Mouse (Mus musculus) forebrain, embryonic 10.5 days (tissue): Measurements from ENCODE around the gene Kazn. TPM values are rescaled to one million over a fixed set of nuclear protein-coding genes. Genes with fewer than 3 reads are reported as not detected.

ENCODE experiments used
- DNase-seq: peaks from one replicate; pipeline ENCODE4 v3.0.0-alpha.2; 2017; ENCODE audit warnings: low spot score; ENCODE audit errors: extremely low spot score
- H3K27ac ChIP-seq: fragments of 300-500 bp; sonication (generic); 2 replicates; pipeline ENCODE4 v1.5.1; 2016; ENCODE audit warnings: mild to moderate bottlenecking
- H3K27me3 ChIP-seq: fragments of 300-500 bp; sonication (generic); 2 replicates; pipeline ENCODE4 v1.6.1; 2016; ENCODE audit warnings: mild to moderate bottlenecking; ENCODE audit not compliant: poor library complexity, severe bottlenecking
- H3K36me3 ChIP-seq: fragments of 300-500 bp; sonication (generic); replicated peaks from 2 replicates; pipeline ENCODE4 v1.6.1; 2016; ENCODE audit warnings: mild to moderate bottlenecking, moderate library complexity
- H3K4me1 ChIP-seq: fragments of 300-500 bp; sonication (generic); 2 replicates; pipeline ENCODE4 v1.6.1; 2016
- H3K4me3 ChIP-seq: fragments of 300-500 bp; sonication (generic); 2 replicates; pipeline ENCODE4 v1.5.1; 2016; ENCODE audit warnings: mild to moderate bottlenecking, moderate library complexity
- H3K9me3 ChIP-seq: fragments of 300-500 bp; sonication (generic); 2 replicates; pipeline ENCODE4 v1.6.1; 2016; ENCODE audit warnings: mild to moderate bottlenecking, moderate library complexity
- WGBS: fragments of 180-500 bp; shearing (Covaris S2); methylation state at CpG from one replicate; pipeline ENCODE4 v1.1.7; 2016; 5-methylcytosine and 5-hydroxymethylcytosine counted together
- polyA plus RNA-seq: library from polyadenylated mRNA; unstranded; fragments of >200 nt; fragmentation: Nextera tagmentation; extraction: Ambion mirVana; gene quantifications from 2 replicates; pipeline ENCODE4 v1.2.1, GENCODE M21; 2016

The Kazn gene
- polyA plus RNA-seq, 1 experiment from 2014 or later: 11.4 TPM

DNA sequence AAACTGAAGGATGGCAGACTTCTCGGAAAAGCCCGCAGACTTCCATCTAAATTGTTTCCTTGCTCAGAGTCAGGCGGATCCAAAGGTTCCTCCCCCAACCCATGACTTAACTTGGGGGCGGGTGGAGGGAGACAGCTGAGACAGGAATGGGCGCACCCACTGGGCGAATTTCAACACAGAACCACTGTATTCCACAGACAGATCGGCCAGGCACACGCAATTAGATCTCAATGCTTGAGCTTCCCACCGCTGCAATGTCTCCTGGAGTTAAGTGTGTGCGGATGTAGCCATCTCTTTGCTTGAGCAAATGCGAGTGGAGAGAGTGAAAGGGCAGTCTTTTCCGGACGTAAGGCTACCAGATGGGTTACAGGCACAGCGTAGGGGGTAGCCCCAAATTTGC lies 1.2 kb downstream of the Kazn start:
- WGBS: 29% methylated on average over 14 of the region's 14 CpGs
- peaks cover 59% of the 10 kb centered on the region for H3K4me1 ChIP-seq
- H3K27ac ChIP-seq: peak overlapping the region; percentile 86
- no peaks in the 10 kb centered on the region for H3K9me3 ChIP-seq
- peak overlapping the region; percentile 81 for H3K4me3 ChIP-seq
- H3K36me3 ChIP-seq: no peaks in the 10 kb centered on the region
- no peak for DNase-seq
- H3K27me3 ChIP-seq: peaks cover 24% of the 10 kb centered on the region

DNA sequence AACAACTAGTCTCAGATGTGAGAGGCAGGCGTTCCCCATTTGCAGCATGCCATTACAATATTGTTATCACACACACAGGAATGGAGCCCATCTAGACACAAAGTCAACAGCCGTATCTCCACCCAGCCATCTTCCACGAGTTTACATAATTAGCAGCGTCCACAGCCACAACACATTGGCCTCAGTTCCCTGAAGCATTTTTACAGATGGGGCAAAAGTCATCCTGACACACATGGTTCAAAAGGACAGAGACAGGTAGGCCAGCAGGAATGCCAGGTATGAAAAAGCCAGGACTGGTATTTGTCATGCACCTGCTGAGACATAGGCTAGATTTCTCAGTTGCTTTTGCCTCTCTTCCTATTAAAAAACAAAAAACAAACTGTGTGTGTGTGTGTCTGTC lies 2.5 kb downstream of the Kazn start:
- DNase-seq: no peak
- H3K4me1 ChIP-seq: peaks cover 56% of the 10 kb centered on the region
- H3K27ac ChIP-seq: no peak overlapping the region
- peaks cover 24% of the 10 kb centered on the region for H3K27me3 ChIP-seq
- no peaks in the 10 kb centered on the region for H3K36me3 ChIP-seq
- no peak overlapping the region for H3K4me3 ChIP-seq
- H3K9me3 ChIP-seq: no peaks in the 10 kb centered on the region
- 86% methylated on average over 4 of the region's 4 CpGs for WGBS

DNA sequence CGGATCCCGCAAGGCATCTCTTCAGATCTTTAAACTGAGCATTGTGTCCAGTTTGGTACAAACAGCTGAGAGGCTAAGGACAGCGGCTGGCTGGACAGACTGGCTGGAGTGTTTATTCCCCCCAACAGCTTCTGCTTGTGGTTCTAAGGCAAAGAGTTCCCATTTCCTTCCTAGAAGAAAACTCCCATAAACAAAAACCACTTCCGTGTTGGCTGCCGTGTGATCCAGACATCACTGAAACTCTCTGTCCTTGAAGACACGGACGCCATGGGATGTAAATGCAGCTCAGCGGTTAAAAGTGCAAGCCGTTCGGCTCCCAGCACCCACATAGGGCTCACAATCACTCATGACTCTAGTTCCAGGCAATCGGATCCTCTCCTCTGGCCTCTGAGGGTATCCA lies 3.8 kb downstream of the Kazn start:
- no peak for DNase-seq
- WGBS: 88% methylated on average over 11 of the region's 11 CpGs
- Histone ChIP-seq H3K27ac (no peak overlapping the region), H3K27me3 (peaks cover 24% of the 10 kb centered on the region), H3K9me3 (no peaks in the 10 kb centered on the region), H3K4me1 (peaks cover 48% of the 10 kb centered on the region), H3K36me3 (no peaks in the 10 kb centered on the region), H3K4me3 (no peak overlapping the region)

DNA sequence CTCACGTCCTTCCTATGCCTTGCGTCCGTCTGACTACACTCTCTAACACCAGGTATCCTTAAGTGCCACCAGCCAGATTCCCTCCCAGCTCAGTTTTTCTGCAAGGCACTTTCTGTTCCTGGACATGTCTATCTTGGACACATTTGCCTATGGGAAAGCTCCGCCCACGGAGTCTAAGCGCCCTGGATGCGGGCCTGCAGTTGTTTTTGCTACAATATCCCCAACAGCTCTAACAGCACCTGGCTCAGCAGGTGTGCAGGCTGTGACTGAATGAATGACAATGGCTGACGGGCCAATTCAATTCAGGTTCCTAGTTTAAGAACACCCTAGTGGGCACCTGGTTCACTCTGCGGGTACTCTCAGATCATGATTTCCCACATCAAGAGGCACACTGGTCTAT lies 4.4 kb downstream of the Kazn start:
- Histone ChIP-seq H3K4me3 (no peak overlapping the region), H3K36me3 (no peaks in the 10 kb centered on the region), H3K27ac (no peak overlapping the region), H3K9me3 (no peaks in the 10 kb centered on the region), H3K27me3 (peaks cover 19% of the 10 kb centered on the region), H3K4me1 (peaks cover 47% of the 10 kb centered on the region)
- DNase-seq: no peak
- 62% methylated on average over 9 of the region's 9 CpGs for WGBS

DNA sequence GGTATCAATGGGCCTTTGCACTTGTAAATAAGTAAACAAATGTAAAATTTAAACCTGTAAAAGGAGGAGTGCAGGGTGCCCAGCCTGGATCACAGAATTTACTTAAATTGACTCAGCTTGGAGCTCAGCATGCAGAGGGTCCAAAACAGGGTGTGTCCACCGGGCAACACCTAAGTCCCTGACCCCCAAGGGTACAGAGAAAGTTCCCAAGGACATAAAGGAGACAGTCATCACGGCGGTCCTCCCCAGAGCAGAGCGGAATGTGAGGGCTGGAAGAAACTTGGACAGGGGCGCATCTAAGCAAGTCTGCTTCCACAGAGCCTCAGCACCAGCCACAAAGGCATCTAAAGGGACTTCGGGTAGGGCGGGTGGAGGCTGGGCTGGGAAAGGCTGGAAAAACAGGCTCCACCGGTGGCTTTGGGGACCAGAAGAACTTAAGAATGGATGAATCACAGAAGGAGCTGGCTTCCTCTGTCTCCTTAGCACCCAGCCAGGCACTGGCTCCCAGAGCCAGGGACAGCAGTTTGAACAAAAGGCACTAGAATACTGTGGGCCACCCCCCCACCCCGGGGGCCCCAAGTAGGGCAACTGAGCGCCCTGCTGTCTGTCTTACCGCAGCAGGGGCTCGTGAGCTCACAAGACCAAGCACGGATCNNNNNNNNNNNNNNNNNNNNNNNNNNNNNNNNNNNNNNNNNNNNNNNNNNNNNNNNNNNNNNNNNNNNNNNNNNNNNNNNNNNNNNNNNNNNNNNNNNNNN lies 10.2 kb downstream of the Kazn start:
- Histone ChIP-seq H3K27ac (peak overlapping the region; percentile 76), H3K36me3 (no peaks in the 10 kb centered on the region), H3K4me3 (no peak overlapping the region), H3K4me1 (peaks cover 45% of the 10 kb centered on the region), H3K9me3 (no peaks in the 10 kb centered on the region), H3K27me3 (no peaks in the 10 kb centered on the region)
- DNase-seq: no peak
- 40% methylated on average over 13 of the region's 13 CpGs for WGBS

DNA sequence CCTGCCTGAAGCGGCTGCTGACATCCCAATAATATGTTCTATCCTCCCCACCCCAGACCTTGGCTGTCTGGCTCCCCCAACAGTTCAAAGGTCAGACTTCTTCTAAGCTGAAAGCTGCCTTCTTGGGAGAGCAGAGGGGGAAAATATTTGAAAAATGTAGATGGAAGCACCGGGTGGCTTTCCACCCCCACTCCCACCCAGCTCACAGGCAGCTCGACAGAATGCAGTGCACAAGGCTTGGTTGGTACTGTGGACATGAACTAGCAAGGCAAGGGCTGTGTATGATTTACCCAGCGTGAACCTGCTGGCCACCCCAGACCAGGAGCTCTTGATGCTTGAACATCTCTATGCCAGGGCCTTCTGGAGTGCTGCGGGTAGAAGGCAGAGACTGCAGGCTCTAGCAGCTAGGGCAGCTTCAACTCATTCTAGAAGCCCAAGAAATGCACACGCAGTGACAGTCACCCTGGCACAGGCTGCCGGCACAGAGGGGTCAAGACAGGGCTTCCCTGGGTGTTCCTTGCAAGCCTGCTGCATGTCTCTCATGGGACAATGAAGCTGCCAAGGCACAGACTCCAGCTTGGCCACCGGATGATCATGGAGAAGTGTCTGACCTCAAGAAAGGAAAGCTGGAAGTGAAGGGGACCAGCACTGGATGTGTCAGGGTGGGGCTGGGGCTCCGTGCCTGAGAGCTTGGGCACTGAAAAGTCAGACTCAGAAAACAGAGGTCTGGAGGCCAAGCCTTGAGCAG lies 15.1 kb downstream of the Kazn start:
- no peaks in the 10 kb centered on the region for H3K9me3 ChIP-seq
- H3K4me3 ChIP-seq: no peak overlapping the region
- no peak for DNase-seq
- 73% methylated on average over 9 of the region's 9 CpGs for WGBS
- H3K4me1 ChIP-seq: peaks cover 76% of the 10 kb centered on the region
- H3K27me3 ChIP-seq: no peaks in the 10 kb centered on the region
- peak overlapping the region; percentile 74 for H3K27ac ChIP-seq
- no peaks in the 10 kb centered on the region for H3K36me3 ChIP-seq

DNA sequence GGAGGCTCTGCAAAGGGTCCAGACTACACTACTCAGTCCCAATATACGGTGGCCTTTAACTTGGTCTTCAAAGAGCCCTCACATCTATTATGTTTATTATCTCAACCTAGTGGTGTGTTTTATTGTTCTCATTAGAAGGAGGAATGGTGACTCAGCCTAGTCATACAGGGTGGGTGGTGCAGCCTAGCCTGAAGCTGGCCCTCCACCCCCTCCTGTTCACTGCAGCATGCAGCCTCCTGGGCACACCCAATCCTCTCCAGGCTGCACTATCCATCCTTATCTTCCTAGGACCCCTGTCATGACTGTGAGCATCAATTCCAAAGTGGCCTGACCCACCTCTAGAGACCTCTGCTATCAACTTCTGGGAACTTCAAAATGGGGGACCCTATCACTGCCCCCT lies 16.8 kb downstream of the Kazn start:
- no peak overlapping the region for H3K4me3 ChIP-seq
- peaks cover 72% of the 10 kb centered on the region for H3K4me1 ChIP-seq
- DNase-seq: no peak
- H3K27me3 ChIP-seq: no peaks in the 10 kb centered on the region
- no peaks in the 10 kb centered on the region for H3K36me3 ChIP-seq
- 0 out of 2 replicates have a peak overlapping the region, but pooled peaks have one; percentile 76 for H3K27ac ChIP-seq
- H3K9me3 ChIP-seq: no peaks in the 10 kb centered on the region
- 69% methylated on average over 1 of the region's 1 CpGs for WGBS

DNA sequence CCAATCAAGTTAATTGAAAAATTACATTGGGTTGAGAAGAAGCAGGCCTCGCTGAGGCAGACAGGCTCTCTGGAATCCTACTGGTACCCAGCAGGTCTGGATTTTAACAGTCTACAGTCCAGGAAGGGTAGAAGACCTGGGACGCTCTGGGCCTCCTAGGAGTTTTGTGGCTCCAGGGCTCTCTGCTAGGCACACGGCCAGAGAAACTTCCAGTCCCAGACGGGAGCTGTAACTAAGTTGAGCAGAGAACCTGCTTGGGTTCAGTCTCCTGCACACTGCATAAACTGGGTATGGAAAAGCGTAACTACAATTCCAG lies 17.5 kb downstream of the Kazn start:
- WGBS: 51% methylated on average over 5 of the region's 5 CpGs
- H3K27me3 ChIP-seq: no peaks in the 10 kb centered on the region
- peaks cover 76% of the 10 kb centered on the region for H3K4me1 ChIP-seq
- H3K27ac ChIP-seq: peak overlapping the region; percentile 76
- no peak overlapping the region for H3K4me3 ChIP-seq
- no peaks in the 10 kb centered on the region for H3K9me3 ChIP-seq
- DNase-seq: no peak
- H3K36me3 ChIP-seq: no peaks in the 10 kb centered on the region

DNA sequence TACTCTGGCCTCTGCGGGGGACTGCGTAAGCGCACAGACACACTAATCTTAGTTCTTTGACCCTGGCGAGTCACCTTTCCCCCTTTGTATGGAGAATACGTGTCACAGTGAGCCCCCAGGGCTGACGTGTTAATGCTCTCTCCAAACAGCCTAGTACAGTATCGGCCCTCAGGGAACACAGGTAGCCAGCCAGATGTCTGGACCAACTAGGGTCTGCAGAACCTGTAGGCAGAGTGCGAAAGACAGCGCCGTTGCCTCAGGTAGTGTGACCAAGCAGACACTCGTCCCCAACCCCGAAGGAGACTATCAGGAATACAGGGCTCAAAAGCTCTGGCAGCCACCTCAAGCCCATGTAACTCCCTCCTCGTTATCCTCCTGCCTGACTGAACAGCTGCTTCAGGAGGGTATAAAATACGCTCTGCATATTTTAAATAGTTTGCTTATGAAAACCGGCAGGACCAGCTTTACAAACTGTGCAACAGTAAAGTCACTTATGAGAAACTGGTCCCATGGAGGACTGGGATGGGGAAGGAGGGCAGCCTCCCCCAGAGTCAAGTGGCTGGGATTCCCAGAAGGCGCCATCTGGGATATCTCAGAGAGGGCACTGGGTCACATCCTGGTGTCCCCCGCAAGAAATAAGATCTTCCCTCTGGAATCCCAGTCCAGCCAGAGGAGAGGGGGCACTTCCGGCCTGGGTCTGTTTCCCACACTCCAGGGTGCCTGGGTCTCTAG lies 18.0 kb downstream of the Kazn start:
- 51% methylated on average over 18 of the region's 18 CpGs for WGBS

DNA sequence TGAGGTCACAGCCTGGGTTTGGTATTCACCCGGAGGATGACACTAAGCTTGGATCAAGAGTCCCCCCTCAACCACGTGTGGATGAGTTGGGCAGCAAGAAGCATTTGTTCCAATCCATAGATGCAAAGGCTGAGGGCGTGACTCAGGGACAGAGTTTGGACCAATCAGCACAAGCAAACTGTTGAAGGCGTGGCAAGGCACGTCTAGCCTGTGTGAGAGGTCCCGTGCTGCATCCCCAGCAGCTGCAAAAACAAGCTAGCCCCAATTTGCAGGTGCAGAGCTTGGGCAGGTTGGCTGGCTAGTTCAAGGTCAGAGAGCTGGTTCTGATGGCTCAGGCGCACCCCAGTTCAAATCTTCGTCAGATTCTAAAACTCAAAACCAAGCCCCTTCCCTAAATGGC lies 20.2 kb downstream of the Kazn start:
- no peak overlapping the region for H3K27ac ChIP-seq
- 67% methylated on average over 8 of the region's 8 CpGs for WGBS
- H3K36me3 ChIP-seq: no peaks in the 10 kb centered on the region
- H3K27me3 ChIP-seq: no peaks in the 10 kb centered on the region
- H3K4me3 ChIP-seq: no peak overlapping the region
- H3K4me1 ChIP-seq: peaks cover 81% of the 10 kb centered on the region
- no peak for DNase-seq
- H3K9me3 ChIP-seq: no peaks in the 10 kb centered on the region

More for the DNA sequence above, 18.0 kb downstream of the Kazn start:
- H3K4me1 ChIP-seq: peaks cover 79% of the 10 kb centered on the region
- DNase-seq: peak; percentile 44
- H3K27ac ChIP-seq: peak overlapping the region; percentile 76
- no peaks in the 10 kb centered on the region for H3K27me3 ChIP-seq
- no peaks in the 10 kb centered on the region for H3K9me3 ChIP-seq
- H3K36me3 ChIP-seq: no peaks in the 10 kb centered on the region
- H3K4me3 ChIP-seq: no peak overlapping the region

DNA sequence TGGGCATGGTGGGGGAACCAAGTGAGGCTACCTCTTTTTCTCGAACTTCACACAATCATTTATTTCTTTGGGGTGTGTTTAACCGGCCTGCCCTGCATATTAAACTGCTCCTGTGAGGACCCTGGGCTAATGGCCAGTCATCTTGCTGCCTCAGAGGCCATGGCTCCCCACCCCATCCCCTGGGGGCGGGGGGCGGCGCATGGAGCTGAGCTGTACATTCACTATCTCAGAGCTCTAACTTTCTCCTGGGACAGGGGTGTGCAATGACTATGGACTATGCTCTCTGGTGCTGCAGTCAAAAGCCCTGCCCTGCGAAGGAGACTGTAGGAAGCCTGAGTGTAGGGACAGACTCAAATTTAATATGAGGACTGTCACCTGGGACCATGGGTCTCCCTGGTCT lies 22.2 kb downstream of the Kazn start:
- Histone ChIP-seq H3K27ac (no peak overlapping the region), H3K4me3 (no peak overlapping the region), H3K27me3 (no peaks in the 10 kb centered on the region), H3K9me3 (no peaks in the 10 kb centered on the region), H3K36me3 (no peaks in the 10 kb centered on the region), H3K4me1 (peaks cover 77% of the 10 kb centered on the region)
- no peak for DNase-seq
- 97% methylated on average over 6 of the region's 6 CpGs for WGBS

DNA sequence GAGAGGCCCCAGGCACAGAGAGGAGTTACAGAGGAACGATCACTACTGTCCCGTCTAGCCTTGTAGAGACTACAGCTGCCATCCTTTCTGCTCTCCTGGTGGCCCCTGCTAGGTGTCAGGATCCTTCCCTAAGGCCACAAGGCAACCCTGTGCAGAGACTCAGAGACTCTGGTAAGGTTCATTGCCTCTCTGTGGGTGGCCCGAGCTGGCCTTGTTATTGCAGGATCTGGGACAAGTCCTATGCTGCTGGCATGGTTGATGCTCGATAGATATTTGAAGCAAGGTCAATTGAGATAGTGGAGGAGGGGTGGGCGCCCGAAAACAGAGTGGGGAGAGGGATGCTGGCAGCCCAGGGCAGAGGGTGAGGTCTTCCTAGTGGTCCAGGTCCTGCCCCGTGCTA lies 23.4 kb downstream of the Kazn start:
- WGBS: 79% methylated on average over 7 of the region's 7 CpGs
- H3K4me1 ChIP-seq: peaks cover 64% of the 10 kb centered on the region

DNA sequence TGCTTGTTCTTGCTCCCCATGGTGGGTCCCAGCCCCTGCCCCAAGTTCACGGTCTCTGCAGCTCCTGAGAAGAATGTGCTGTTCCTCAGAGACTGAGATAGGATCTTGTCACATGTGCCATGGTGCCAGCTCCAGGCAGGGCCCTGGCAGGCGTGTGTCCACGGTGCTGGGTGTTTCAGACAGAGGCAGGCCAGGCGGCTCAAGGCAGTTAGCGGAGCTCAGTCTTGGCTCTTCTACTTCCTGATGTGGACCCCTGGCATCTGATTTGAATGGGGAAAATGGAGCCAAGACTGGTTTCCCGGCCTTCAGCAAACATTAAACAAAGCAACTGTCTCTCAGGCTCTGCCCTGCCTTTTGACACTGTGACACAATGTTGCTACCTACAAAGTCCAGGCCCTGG lies 24.7 kb downstream of the Kazn start:
- Histone ChIP-seq H3K36me3 (no peaks in the 10 kb centered on the region), H3K9me3 (no peaks in the 10 kb centered on the region), H3K27me3 (no peaks in the 10 kb centered on the region), H3K4me3 (no peak overlapping the region), H3K27ac (no peak overlapping the region), H3K4me1 (peaks cover 61% of the 10 kb centered on the region)
- 79% methylated on average over 6 of the region's 6 CpGs for WGBS
- DNase-seq: no peak

More for the DNA sequence above, 23.4 kb downstream of the Kazn start:
- Histone ChIP-seq H3K36me3 (no peaks in the 10 kb centered on the region), H3K4me3 (no peak overlapping the region), H3K9me3 (no peaks in the 10 kb centered on the region), H3K27me3 (no peaks in the 10 kb centered on the region), H3K27ac (no peak overlapping the region)
- no peak for DNase-seq
